Mouse (Mus musculus) G1E (cell line): ENCODE measurements around the gene Mrps18c.

Experiments
- CTCF ChIP-seq: IDR thresholded peaks from 2 replicates; pipeline ENCODE4 v1.5.1; 2012; ENCODE audit warnings: low read depth, low read length, inconsistent platforms, mixed read lengths
- GATA1 ChIP-seq: IDR thresholded peaks from 2 replicates; pipeline ENCODE4 v1.6.1; 2012; ENCODE audit warnings: borderline replicate concordance, low read length, inconsistent platforms, mixed read lengths
- POLR2AphosphoS5 ChIP-seq: IDR thresholded peaks from 2 replicates; pipeline ENCODE4 v1.6.1; 2012; ENCODE audit warnings: low read depth, low read length, inconsistent platforms; ENCODE audit not compliant: insufficient replicate concordance

- TF ChIP-seq CTCF (no peak), GATA1 (no peak), POLR2AphosphoS5 (no peak)
These were observed 40.3 kb upstream of the Mrps18c start for GRCm38 (mm10) chr5:100758121-100758520.
